Mouse (Mus musculus): ENCODE results near the gene Mmel1. TPM values are rescaled to one million over a fixed set of nuclear protein-coding genes. Genes with fewer than 3 reads are reported as not detected.

Mmel1 gene
- polyA plus RNA-seq, 1 experiment from 2014 or later: 0.80 TPM

- 7% methylated on average over 43 of the region's 43 CpGs for WGBS (ENCODE audit: insufficient replicate concordance)
- H3K4me3 ChIP-seq (ENCODE audit: low read depth, low read length): peak within 1 kb of the TSS; percentile 48
- no peak for TF ChIP-seq EP300 (IDR thresholded peaks at IDR 0.05; ENCODE audit: low read depth)
- no peak for TF ChIP-seq CTCF (IDR thresholded peaks at IDR 0.05; ENCODE audit: low read depth)
- DNase-seq (peak; percentile 89), ATAC-seq (peak; percentile 95)
- H3K9me3 ChIP-seq (ENCODE audit: low read length): no peaks in the 10 kb centered on the region
- H3K4me1 ChIP-seq (ENCODE audit: insufficient read depth): peaks cover 17% of the 10 kb centered on the region
- H3K36me3 ChIP-seq (replicated peaks; ENCODE audit: insufficient read depth, low read length): no peaks in the 10 kb centered on the region
- no peak within 1 kb of the TSS for H3K27ac ChIP-seq (ENCODE audit: low read depth)
- H3K4me2 ChIP-seq (ENCODE audit: low read depth, low read length): peak within 1 kb of the TSS; percentile 97
- no peaks in the 10 kb centered on the region for H3K27me3 ChIP-seq (ENCODE audit: insufficient read depth, low read length)
- H3K9ac ChIP-seq (replicated peaks): peak within 1 kb of the TSS; percentile 56
These were observed 29.4 kb downstream of the Mmel1 start, which contains the start of gene Fam213b for GRCm38 (mm10) chr4:154898506-154899446. TSS of gene Fam213b (minus strand) at chr4:154899135.

GRCm38 (mm10) chr4:154902371-154902770, 33.0 kb downstream of the Mmel1 start:
- no peak overlapping the region for H3K9ac ChIP-seq (replicated peaks)
- no peaks in the 10 kb centered on the region for H3K9me3 ChIP-seq (ENCODE audit: low read length)
- 84% methylated on average over 2 of the region's 2 CpGs for WGBS (ENCODE audit: insufficient replicate concordance)
- no peak for TF ChIP-seq CTCF (IDR thresholded peaks at IDR 0.05; ENCODE audit: low read depth)
- TF ChIP-seq EP300 (IDR thresholded peaks at IDR 0.05; ENCODE audit: low read depth): no peak
- no peak overlapping the region for H3K4me3 ChIP-seq (ENCODE audit: low read depth, low read length)
- ATAC-seq (no peak), DNase-seq (no peak)
- H3K4me1 ChIP-seq (ENCODE audit: insufficient read depth): peaks cover 28% of the 10 kb centered on the region
- no peaks in the 10 kb centered on the region for H3K36me3 ChIP-seq (replicated peaks; ENCODE audit: insufficient read depth, low read length)
- H3K27ac ChIP-seq (ENCODE audit: low read depth): no peak overlapping the region
- no peak overlapping the region for H3K4me2 ChIP-seq (ENCODE audit: low read depth, low read length)
- H3K27me3 ChIP-seq (ENCODE audit: insufficient read depth, low read length): no peaks in the 10 kb centered on the region

GRCm38 (mm10) chr4:154904185-154905071, 35.0 kb downstream of the Mmel1 start:
- H3K9me3 ChIP-seq (ENCODE audit: low read length): no peaks in the 10 kb centered on the region
- peak overlapping the region; percentile 89 for H3K4me2 ChIP-seq (ENCODE audit: low read depth, low read length)
- no peaks in the 10 kb centered on the region for H3K27me3 ChIP-seq (ENCODE audit: insufficient read depth, low read length)
- WGBS (ENCODE audit: insufficient replicate concordance): under 1% methylated on average over 16 of the region's 16 CpGs
- H3K27ac ChIP-seq (ENCODE audit: low read depth): peak overlapping the region; percentile 29
- H3K36me3 ChIP-seq (replicated peaks; ENCODE audit: insufficient read depth, low read length): no peaks in the 10 kb centered on the region
- peak; percentile 93 for ATAC-seq
- peak; percentile 86 for DNase-seq
- TF ChIP-seq CTCF (IDR thresholded peaks at IDR 0.05; ENCODE audit: low read depth): no peak
- no peak; the same call in 1 of the 2 replicates for TF ChIP-seq EP300 (IDR thresholded peaks at IDR 0.05; ENCODE audit: low read depth)
- H3K4me1 ChIP-seq (ENCODE audit: insufficient read depth): peaks cover 24% of the 10 kb centered on the region
- H3K4me3 ChIP-seq (ENCODE audit: low read depth, low read length): peak overlapping the region; percentile 57
- peak overlapping the region; percentile 62 for H3K9ac ChIP-seq (replicated peaks)

- peaks cover 42% of the 10 kb centered on the region for H3K4me1 ChIP-seq (ENCODE audit: insufficient read depth)
- TF ChIP-seq EP300 (IDR thresholded peaks at IDR 0.05; ENCODE audit: low read depth): 0 out of 2 replicates have a peak, but pooled peaks have one; percentile 11
- TF ChIP-seq CTCF (IDR thresholded peaks at IDR 0.05; ENCODE audit: low read depth): peak; percentile 93
- DNase-seq (peak; percentile 90), ATAC-seq (peak; percentile 48)
- WGBS (ENCODE audit: insufficient replicate concordance): 41% methylated on average over 17 of the region's 17 CpGs
- peak overlapping the region; percentile 71 for H3K27ac ChIP-seq (ENCODE audit: low read depth)
- H3K27me3 ChIP-seq (ENCODE audit: insufficient read depth, low read length): no peaks in the 10 kb centered on the region
- H3K4me2 ChIP-seq (ENCODE audit: low read depth, low read length): peak overlapping the region; percentile 36
- H3K36me3 ChIP-seq (replicated peaks; ENCODE audit: insufficient read depth, low read length): no peaks in the 10 kb centered on the region
- no peak overlapping the region for H3K4me3 ChIP-seq (ENCODE audit: low read depth, low read length)
- H3K9ac ChIP-seq (replicated peaks): peak overlapping the region; percentile 42; the same call in 1 of the 2 replicates
- H3K9me3 ChIP-seq (ENCODE audit: low read length): no peaks in the 10 kb centered on the region
These were observed 38.4 kb downstream of the Mmel1 start for GRCm38 (mm10) chr4:154907833-154908232.

GRCm38 (mm10) chr4:154908490-154908889, 39.1 kb downstream of the Mmel1 start:
- peak overlapping the region; percentile 71; the same call in 1 of the 2 replicates for H3K27ac ChIP-seq (ENCODE audit: low read depth)
- no peak for ATAC-seq
- no peaks in the 10 kb centered on the region for H3K27me3 ChIP-seq (ENCODE audit: insufficient read depth, low read length)
- WGBS (ENCODE audit: insufficient replicate concordance): 58% methylated on average over 5 of the region's 5 CpGs
- H3K36me3 ChIP-seq (replicated peaks; ENCODE audit: insufficient read depth, low read length): no peaks in the 10 kb centered on the region
- H3K4me1 ChIP-seq (ENCODE audit: insufficient read depth): peaks cover 49% of the 10 kb centered on the region
- no peak overlapping the region for H3K4me2 ChIP-seq (ENCODE audit: low read depth, low read length)
- TF ChIP-seq CTCF (IDR thresholded peaks at IDR 0.05; ENCODE audit: low read depth): no peak
- TF ChIP-seq EP300 (IDR thresholded peaks at IDR 0.05; ENCODE audit: low read depth): no peak
- no peak overlapping the region for H3K9ac ChIP-seq (replicated peaks)
- no peaks in the 10 kb centered on the region for H3K9me3 ChIP-seq (ENCODE audit: low read length)
- no peak overlapping the region for H3K4me3 ChIP-seq (ENCODE audit: low read depth, low read length)
- DNase-seq: no peak
